Mouse (Mus musculus) testis, postnatal 10 days (tissue): ENCODE results near the gene Cfap299.

ENCODE experiments used
- DNase-seq: peaks from one replicate; pipeline ENCODE4 v3.0.0; 2021; ENCODE audit warnings: low spot score

Cfap299 gene

GRCm38 (mm10) chr5:98376799-98377090 is 47.6 kb downstream of the Cfap299 start:
- no peak for DNase-seq

GRCm38 (mm10) chr5:98380360-98380759 is 51.3 kb downstream of the Cfap299 start:
- DNase-seq = no peak

GRCm38 (mm10) chr5:98387054-98387453 is 58.0 kb downstream of the Cfap299 start:
- DNase-seq = no peak

- DNase-seq = no peak
These were observed 73.1 kb downstream of the Cfap299 start for GRCm38 (mm10) chr5:98402165-98402564.

- peak; percentile 49 for DNase-seq
These were observed 81.0 kb downstream of the Cfap299 start for GRCm38 (mm10) chr5:98410060-98410459.

- DNase-seq = no peak
These were observed 87.5 kb downstream of the Cfap299 start for GRCm38 (mm10) chr5:98416385-98417145.

GRCm38 (mm10) chr5:98424965-98425364 is 95.9 kb downstream of the Cfap299 start:
- no peak for DNase-seq

GRCm38 (mm10) chr5:98426112-98426511 is 97.0 kb downstream of the Cfap299 start:
- no peak for DNase-seq

GRCm38 (mm10) chr5:98430060-98430459 is 101.0 kb downstream of the Cfap299 start:
- DNase-seq = no peak

GRCm38 (mm10) chr5:98438686-98439085 is 109.6 kb downstream of the Cfap299 start:
- no peak for DNase-seq

- DNase-seq = no peak
These were observed 117.8 kb downstream of the Cfap299 start for GRCm38 (mm10) chr5:98446771-98447462.

GRCm38 (mm10) chr5:98449873-98450272 is 120.8 kb downstream of the Cfap299 start:
- no peak for DNase-seq

- DNase-seq = no peak
These were observed 137.9 kb downstream of the Cfap299 start for GRCm38 (mm10) chr5:98466882-98467535.

- DNase-seq = no peak
These were observed 140.9 kb downstream of the Cfap299 start for GRCm38 (mm10) chr5:98470052-98470451.

- no peak for DNase-seq
These were observed 147.4 kb downstream of the Cfap299 start for GRCm38 (mm10) chr5:98476539-98476938.

- no peak for DNase-seq
These were observed 148.2 kb downstream of the Cfap299 start for GRCm38 (mm10) chr5:98477261-98477660.

GRCm38 (mm10) chr5:98483507-98483906 is 154.4 kb downstream of the Cfap299 start:
- DNase-seq = no peak

- no peak for DNase-seq
These were observed 156.1 kb downstream of the Cfap299 start for GRCm38 (mm10) chr5:98485189-98485588.

GRCm38 (mm10) chr5:98498317-98498716 is 169.2 kb downstream of the Cfap299 start:
- DNase-seq = no peak

GRCm38 (mm10) chr5:98516214-98516613 is 187.1 kb downstream of the Cfap299 start:
- DNase-seq = no peak

- no peak for DNase-seq
These were observed 191.0 kb downstream of the Cfap299 start for GRCm38 (mm10) chr5:98520118-98520517.

GRCm38 (mm10) chr5:98522270-98522977 is 193.3 kb downstream of the Cfap299 start:
- DNase-seq = no peak

GRCm38 (mm10) chr5:98523050-98523449 is 193.9 kb downstream of the Cfap299 start:
- DNase-seq = no peak
